Mouse (Mus musculus) adipocyte (in vitro differentiated cells): ENCODE results near the gene Trim9.

Experiments used
- DNase-seq: peaks from one replicate; pipeline ENCODE4 v3.0.0-alpha.2; 2016; ENCODE audit warnings: low spot score

Trim9 gene

GRCm38 (mm10) chr12:70326393-70326792 is 21.0 kb downstream of the Trim9 start:
- DNase-seq, result no peak

GRCm38 (mm10) chr12:70325826-70326225 is 21.6 kb downstream of the Trim9 start:
- no peak for DNase-seq

- DNase-seq, result no peak
These were observed 24.6 kb downstream of the Trim9 start for GRCm38 (mm10) chr12:70322790-70323189.

- no peak for DNase-seq
These were observed 31.3 kb downstream of the Trim9 start for GRCm38 (mm10) chr12:70316147-70316546.

GRCm38 (mm10) chr12:70307881-70308280 is 39.5 kb downstream of the Trim9 start:
- no peak for DNase-seq

- DNase-seq, result no peak
These were observed 40.4 kb downstream of the Trim9 start for GRCm38 (mm10) chr12:70307062-70307461.

- no peak for DNase-seq
These were observed 43.4 kb downstream of the Trim9 start for GRCm38 (mm10) chr12:70304014-70304413.

GRCm38 (mm10) chr12:70303525-70303924 is 43.9 kb downstream of the Trim9 start:
- DNase-seq, result no peak

- DNase-seq, result no peak
These were observed 45.2 kb downstream of the Trim9 start for GRCm38 (mm10) chr12:70302022-70302720.

GRCm38 (mm10) chr12:70293927-70294684 is 53.3 kb downstream of the Trim9 start:
- DNase-seq, result no peak

- DNase-seq, result no peak
These were observed 54.1 kb downstream of the Trim9 start for GRCm38 (mm10) chr12:70293165-70293926.

GRCm38 (mm10) chr12:70285521-70285920 is 61.9 kb downstream of the Trim9 start:
- DNase-seq, result no peak

GRCm38 (mm10) chr12:70284979-70285378 is 62.4 kb downstream of the Trim9 start:
- no peak for DNase-seq

GRCm38 (mm10) chr12:70283116-70283731 is 64.2 kb downstream of the Trim9 start:
- no peak for DNase-seq

- DNase-seq, result no peak
These were observed 66.5 kb downstream of the Trim9 start for GRCm38 (mm10) chr12:70280930-70281329.

GRCm38 (mm10) chr12:70280381-70280780 is 67.0 kb downstream of the Trim9 start:
- no peak for DNase-seq

GRCm38 (mm10) chr12:70277071-70277939 is 70.1 kb downstream of the Trim9 start:
- DNase-seq, result no peak

- DNase-seq, result no peak
These were observed 77.7 kb downstream of the Trim9 start for GRCm38 (mm10) chr12:70269724-70270123.

- no peak for DNase-seq
These were observed 80.1 kb downstream of the Trim9 start for GRCm38 (mm10) chr12:70267314-70267713.

GRCm38 (mm10) chr12:70266494-70266931 is 80.9 kb downstream of the Trim9 start:
- DNase-seq, result no peak

- DNase-seq, result no peak
These were observed 83.7 kb downstream of the Trim9 start for GRCm38 (mm10) chr12:70263721-70264120.
